ENCODE assay signal across 8 mouse cellular contexts in the genomic region with DNA sequence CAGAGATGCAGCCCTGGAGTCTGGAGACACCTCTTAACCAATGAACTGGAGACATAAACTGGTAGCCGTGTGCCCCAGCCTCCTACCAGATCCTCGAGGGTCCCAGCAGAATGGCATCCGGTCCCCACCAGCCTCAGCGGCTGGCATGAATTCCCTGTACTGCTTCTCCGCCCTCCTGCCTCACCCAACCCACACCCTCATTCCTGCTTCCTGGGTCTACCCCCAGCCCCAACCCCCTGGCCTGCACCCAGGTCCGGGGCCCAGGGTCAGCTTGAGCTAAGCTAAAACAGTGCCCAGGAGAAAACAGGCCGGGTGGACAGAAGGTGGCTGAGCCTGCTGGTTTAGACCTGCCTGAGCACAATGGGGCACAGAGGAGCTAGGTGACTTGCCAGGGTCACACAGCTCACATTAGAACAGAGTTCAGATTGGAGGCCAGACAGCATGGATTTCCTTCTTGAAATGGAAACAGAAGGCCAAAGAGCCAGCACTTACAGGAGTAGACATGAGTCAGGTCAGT. TPM values are rescaled to one million over a fixed set of nuclear protein-coding genes. Genes with fewer than 3 reads are reported as not detected.
DNase-seq lines count a peak whose midpoint lies in the region; ATAC-seq lines count a peak whose summit lies in the region.

No protein-coding gene starts in this region.

- DNase-seq in heart, embryonic 10.5 days (ENCODE audit: low spot score), result no peak
- DNase-seq in heart, postnatal 14 days, result no peak
- DNase-seq in 3134 (ENCODE audit: extremely low read depth, insufficient read length, low spot score), result peak; percentile 31
- DNase-seq in hindbrain, embryonic 10.5 days (ENCODE audit: low spot score), result no peak
- no peak for DNase-seq in B cell, adult 2 months
- no peak for DNase-seq in adrenal gland, postnatal 4 days (ENCODE audit: low spot score in 2 of 2)
- DNase-seq in cerebellum, adult 11-12 months, result no peak

- no peaks in the 10 kb centered on the region for H3K9me3 ChIP-seq in heart, embryonic 10.5 days
- no peaks in the 10 kb centered on the region for H3K9me3 ChIP-seq in hindbrain, embryonic 10.5 days
- no peaks in the 10 kb centered on the region for H3K9me3 ChIP-seq in liver, embryonic 15.5 days (replicated peaks)

- no peak for ATAC-seq in liver, embryonic 15.5 days (ENCODE audit: insufficient read depth)

- peaks cover 72% of the 10 kb centered on the region for H3K4me1 ChIP-seq in heart, embryonic 10.5 days
- H3K4me1 ChIP-seq in hindbrain, embryonic 10.5 days (replicated peaks), result peaks cover 100% of the 10 kb centered on the region
- peaks cover 77% of the 10 kb centered on the region for H3K4me1 ChIP-seq in liver, embryonic 15.5 days (replicated peaks)

- 73% methylated on average over 7 of the region's 7 CpGs for WGBS in heart, embryonic 10.5 days
- WGBS in hindbrain, embryonic 10.5 days, result 76% methylated on average over 7 of the region's 7 CpGs
- 50% methylated on average over 7 of the region's 7 CpGs for WGBS in liver, embryonic 15.5 days (ENCODE audit: insufficient replicate concordance)

- H3K36me3 ChIP-seq in heart, embryonic 10.5 days, result 0 out of 2 replicates have a peak, but pooled peaks cover 3% of the 10 kb centered on the region
- peaks cover 39% of the 10 kb centered on the region for H3K36me3 ChIP-seq in hindbrain, embryonic 10.5 days
- no peaks in the 10 kb centered on the region for H3K36me3 ChIP-seq in liver, embryonic 15.5 days (replicated peaks)

- H3K4me3 ChIP-seq in heart, embryonic 10.5 days, result peak overlapping the region; percentile 22; the same call in 1 of the 2 replicates
- H3K4me3 ChIP-seq in hindbrain, embryonic 10.5 days, result peak overlapping the region; percentile 37
- no peak overlapping the region for H3K4me3 ChIP-seq in liver, embryonic 15.5 days (replicated peaks)

- H3K4me2 ChIP-seq in liver, embryonic 15.5 days, result peak overlapping the region; percentile 36; the same call in 1 of the 2 replicates

- intact Hi-C loops in heart, postnatal 14 days (cut with DNase I), result no loop called here

- H3K27me3 ChIP-seq in heart, embryonic 10.5 days (ENCODE audit: insufficient read depth, poor library complexity, severe bottlenecking), result no peaks in the 10 kb centered on the region
- H3K27me3 ChIP-seq in hindbrain, embryonic 10.5 days (ENCODE audit: insufficient read depth, poor library complexity, severe bottlenecking), result no peaks in the 10 kb centered on the region
- peaks cover under 1% of the 10 kb centered on the region; the same call in 1 of the 2 replicates for H3K27me3 ChIP-seq in liver, embryonic 15.5 days

- H3K27ac ChIP-seq in heart, embryonic 10.5 days, result peak overlapping the region; percentile 84
- peak overlapping the region; percentile 89 for H3K27ac ChIP-seq in hindbrain, embryonic 10.5 days
- peak overlapping the region; percentile 19; the same call in 1 of the 2 replicates for H3K27ac ChIP-seq in liver, embryonic 15.5 days (replicated peaks)

- no peak overlapping the region for H3K9ac ChIP-seq in liver, embryonic 15.5 days

RNA-seq across cellular contexts. Expression of gene Cotl1, which starts 8.2 kb away (rescaled TPM):
- polyA plus RNA-seq in heart, embryonic 10.5 days (2016; fragmentation: Nextera tagmentation; extraction: Ambion mirVana), result 55.7 and 62.0 TPM in 2 replicates
- total RNA-seq in heart, postnatal 14 days (2021), result 10 to 100 TPM; 26.1 to 29.3 TPM
- 273 and 545 TPM in 2 replicates for polyA plus RNA-seq in hindbrain, embryonic 10.5 days (2016; fragmentation: Nextera tagmentation; extraction: Ambion mirVana)
- 31.9 and 33.3 TPM in 2 replicates for polyA plus RNA-seq in liver, embryonic 15.5 days (2015; fragmentation: Nextera tagmentation; extraction: Ambion mirVana)
- total RNA-seq in adrenal gland, postnatal 4 days (2021), result 100 to 1,000 TPM in 1 of 2 experiments, 10 to 100 TPM in 1; 95.9 to 114 TPM

RNA-seq across cellular contexts. Expression of gene Klhl36, which starts 29.9 kb away (rescaled TPM):
- 9.6 and 10.1 TPM in 2 replicates for polyA plus RNA-seq in heart, embryonic 10.5 days (2016; fragmentation: Nextera tagmentation; extraction: Ambion mirVana)
- total RNA-seq in heart, postnatal 14 days (2021), result 1 to 10 TPM; 3.7 TPM
- polyA plus RNA-seq in hindbrain, embryonic 10.5 days (2016; fragmentation: Nextera tagmentation; extraction: Ambion mirVana), result 10.7 and 11.9 TPM in 2 replicates
- 3.9 and 4.3 TPM in 2 replicates for polyA plus RNA-seq in liver, embryonic 15.5 days (2015; fragmentation: Nextera tagmentation; extraction: Ambion mirVana)
- total RNA-seq in adrenal gland, postnatal 4 days (2021), result 10 to 100 TPM; 15.7 to 18.8 TPM

RNA-seq across cellular contexts. Expression of gene Tldc1, which starts 53.9 kb away (rescaled TPM):
- 14.5 and 19.8 TPM in 2 replicates for polyA plus RNA-seq in heart, embryonic 10.5 days (2016; fragmentation: Nextera tagmentation; extraction: Ambion mirVana)
- total RNA-seq in heart, postnatal 14 days (2021), result 10 to 100 TPM; 11.6 to 14.6 TPM
- 12.6 and 15.3 TPM in 2 replicates for polyA plus RNA-seq in hindbrain, embryonic 10.5 days (2016; fragmentation: Nextera tagmentation; extraction: Ambion mirVana)
- 4.1 and 4.6 TPM in 2 replicates for polyA plus RNA-seq in liver, embryonic 15.5 days (2015; fragmentation: Nextera tagmentation; extraction: Ambion mirVana)
- 10 to 100 TPM; 16.7 to 17.3 TPM for total RNA-seq in adrenal gland, postnatal 4 days (2021)

Comparison
In these comparisons a context has a peak if more than half of its experiments do, and no peak if none do; other contexts are left out.
1. H3K27ac ChIP-seq: peak in every context shown above with its lines; median percentile 89 in hindbrain, embryonic 10.5 days; 84 in heart, embryonic 10.5 days; 19 in liver, embryonic 15.5 days.